Mouse (Mus musculus) forebrain, embryonic 14.5 days (tissue): ENCODE measurements around the gene Efr3b. TPM values are rescaled to one million over a fixed set of nuclear protein-coding genes. Genes with fewer than 3 reads are reported as not detected.

Experiments used
- ATAC-seq: fragments of 200-750 bp; cut with Nextera tagmentation; 2 replicates; pipeline ENCODE4 v1.8.0; 2017; ENCODE audit warnings: mild to moderate bottlenecking, moderate library complexity
- DNase-seq: peaks from one replicate; pipeline ENCODE4 v3.0.0-alpha.2; 2015; ENCODE audit warnings: low spot score
- H3K27ac ChIP-seq: fragments of 300-500 bp; sonication (generic); 2 replicates; pipeline ENCODE4 v1.5.1; 2014; ENCODE audit warnings: low read depth, mild to moderate bottlenecking, control low read depth, low read length, moderate library complexity
- H3K27me3 ChIP-seq: fragments of 300-500 bp; sonication (generic); replicated peaks from 2 replicates; pipeline ENCODE4 v1.6.1; 2014; ENCODE audit warnings: low read length, control low read depth, mixed read lengths; ENCODE audit not compliant: control insufficient read depth, insufficient read depth
- H3K36me3 ChIP-seq: fragments of 300-500 bp; sonication (generic); 2 replicates; pipeline ENCODE4 v1.6.1; 2014; ENCODE audit warnings: low read length, control low read depth; ENCODE audit not compliant: control insufficient read depth, insufficient read depth
- H3K4me1 ChIP-seq: fragments of 300-500 bp; sonication (generic); 2 replicates; pipeline ENCODE4 v1.6.1; 2014; ENCODE audit warnings: antibody characterized with exemption, low read length, control low read depth; ENCODE audit not compliant: control insufficient read depth, insufficient read depth
- H3K4me2 ChIP-seq: fragments of 300-500 bp; sonication (generic); 2 replicates; pipeline ENCODE4 v1.6.1; 2014; ENCODE audit warnings: mild to moderate bottlenecking, control low read depth, low read length
- H3K4me3 ChIP-seq: fragments of 300-500 bp; sonication (generic); 2 replicates; pipeline ENCODE4 v1.5.1; 2014; ENCODE audit warnings: low read depth, low read length, control low read depth
- H3K9ac ChIP-seq: fragments of 300-500 bp; sonication (generic); 2 replicates; pipeline ENCODE4 v1.6.1; 2014; ENCODE audit warnings: mild to moderate bottlenecking, low read length, control low read depth, moderate library complexity
- H3K9me3 ChIP-seq: fragments of 300-500 bp; sonication (generic); replicated peaks from 2 replicates; pipeline ENCODE4 v1.6.1; 2016; ENCODE audit warnings: low read length, control low read depth, mixed read lengths; ENCODE audit not compliant: control insufficient read depth
- WGBS: fragments of 180-500 bp; shearing (Covaris S2); extraction: QIAGEN DNeasy Blood & Tissue Kit; methylation state at CpG from one replicate; pipeline ENCODE4 v1.1.7; 2014; 5-methylcytosine and 5-hydroxymethylcytosine counted together
- polyA plus RNA-seq: library from polyadenylated mRNA; unstranded; fragments of >200 nt; fragmentation: Nextera tagmentation; extraction: Ambion mirVana; gene quantifications from 2 replicates; pipeline ENCODE4 v1.2.1, GENCODE M21; 2014

The Efr3b gene
- polyA plus RNA-seq, 1 experiment from 2014 or later: 16.9 TPM

DNA sequence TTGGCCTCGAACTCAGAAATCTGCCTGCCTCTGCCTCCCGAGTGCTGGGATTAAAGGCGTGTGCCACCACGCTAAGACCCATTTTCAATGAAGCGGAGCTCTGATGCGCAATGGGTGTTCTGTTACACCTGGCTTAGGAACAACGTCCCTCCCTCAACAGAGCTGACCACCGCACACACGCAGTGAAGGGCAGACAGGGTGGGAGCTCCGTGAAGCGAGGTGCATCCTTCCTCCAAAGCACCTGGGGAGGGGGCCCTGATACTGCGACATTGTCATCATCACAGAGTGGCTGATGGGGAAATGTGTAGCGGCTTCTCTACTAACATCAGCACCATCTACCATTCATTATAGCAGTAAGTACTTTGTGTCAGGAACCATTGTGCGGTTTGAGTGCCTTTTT is 15.2 kb downstream of the Efr3b start:
- 93% methylated on average over 14 of the region's 14 CpGs for WGBS
- Histone ChIP-seq H3K4me1 (no peaks in the 10 kb centered on the region), H3K27ac (no peak overlapping the region), H3K4me3 (no peak overlapping the region), H3K4me2 (no peak overlapping the region), H3K36me3 (no peaks in the 10 kb centered on the region), H3K9me3 (no peaks in the 10 kb centered on the region), H3K27me3 (no peaks in the 10 kb centered on the region), H3K9ac (no peak overlapping the region)
- no peak for DNase-seq
- ATAC-seq: no peak

GRCm38 (mm10) chr12:4022845-4023244 is 15.9 kb downstream of the Efr3b start:
- H3K27me3 ChIP-seq: no peaks in the 10 kb centered on the region
- ATAC-seq: peak; percentile 20; the same call in 1 of the 2 replicates
- H3K4me3 ChIP-seq: no peak overlapping the region
- no peak overlapping the region for H3K4me2 ChIP-seq
- H3K9me3 ChIP-seq: no peaks in the 10 kb centered on the region
- no peak overlapping the region for H3K9ac ChIP-seq
- DNase-seq: peak; percentile 42
- WGBS: 75% methylated on average over 7 of the region's 7 CpGs
- no peaks in the 10 kb centered on the region for H3K36me3 ChIP-seq
- H3K27ac ChIP-seq: no peak overlapping the region
- H3K4me1 ChIP-seq: no peaks in the 10 kb centered on the region

DNA sequence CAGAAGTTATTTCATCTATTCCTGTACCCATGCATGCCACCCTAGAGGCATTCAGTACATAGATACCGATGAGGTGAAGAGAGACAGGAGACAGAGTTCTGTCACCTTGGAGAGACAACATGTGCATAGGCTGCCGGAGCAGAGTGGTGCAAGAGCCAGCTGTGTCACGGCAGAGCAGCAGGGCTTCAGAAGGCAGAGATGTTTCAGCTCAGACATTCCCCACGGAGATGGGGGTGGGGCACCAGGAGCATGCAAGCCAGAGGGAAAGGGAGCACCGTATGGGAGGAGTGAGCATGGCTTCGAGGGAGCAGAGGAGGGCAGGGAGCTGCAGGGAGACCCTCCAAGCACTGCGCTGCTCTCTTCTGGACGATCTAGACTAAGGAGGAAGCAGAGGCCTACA is 18.2 kb downstream of the Efr3b start:
- WGBS: 57% methylated on average over 8 of the region's 8 CpGs
- Histone ChIP-seq H3K36me3 (no peaks in the 10 kb centered on the region), H3K9me3 (no peaks in the 10 kb centered on the region), H3K27ac (no peak overlapping the region), H3K27me3 (no peaks in the 10 kb centered on the region), H3K9ac (no peak overlapping the region), H3K4me3 (no peak overlapping the region), H3K4me1 (no peaks in the 10 kb centered on the region), H3K4me2 (no peak overlapping the region)
- ATAC-seq (no peak), DNase-seq (no peak)

- Histone ChIP-seq H3K4me2 (no peak overlapping the region), H3K9me3 (no peaks in the 10 kb centered on the region), H3K4me1 (no peaks in the 10 kb centered on the region), H3K9ac (no peak overlapping the region), H3K4me3 (no peak overlapping the region), H3K27me3 (no peaks in the 10 kb centered on the region), H3K36me3 (no peaks in the 10 kb centered on the region), H3K27ac (no peak overlapping the region)
- DNase-seq (no peak), ATAC-seq (0 out of 2 replicates have a peak, but pooled peaks have one; percentile 32)
- 62% methylated on average over 7 of the region's 7 CpGs for WGBS
Measured at GRCm38 (mm10) chr12:4016321-4016720, 22.4 kb downstream of the Efr3b start.

DNA sequence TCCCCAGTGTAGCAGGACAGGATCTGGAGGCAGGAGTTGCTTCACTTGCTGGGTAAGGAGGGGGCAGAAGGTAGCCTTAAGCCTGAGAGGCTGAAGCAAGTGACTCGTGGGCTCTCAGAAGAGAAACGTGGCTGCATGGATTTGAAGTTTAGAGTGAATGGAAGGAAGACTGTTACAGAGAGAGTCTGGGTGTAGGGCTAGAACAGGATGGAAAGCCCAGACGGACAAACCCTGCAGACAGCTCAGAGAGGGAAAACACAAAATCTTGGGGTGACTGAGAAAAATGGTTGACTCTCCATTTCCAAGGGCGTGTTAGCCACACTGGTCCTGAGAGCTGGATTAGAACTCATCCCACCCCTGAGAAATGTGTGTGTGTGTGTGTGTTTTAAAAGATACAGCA is 23.0 kb downstream of the Efr3b start:
- ATAC-seq: no peak
- Histone ChIP-seq H3K27ac (no peak overlapping the region), H3K4me1 (no peaks in the 10 kb centered on the region), H3K4me3 (no peak overlapping the region), H3K4me2 (no peak overlapping the region), H3K9me3 (no peaks in the 10 kb centered on the region), H3K9ac (no peak overlapping the region), H3K36me3 (no peaks in the 10 kb centered on the region), H3K27me3 (no peaks in the 10 kb centered on the region)
- WGBS: 81% methylated on average over 4 of the region's 4 CpGs
- no peak for DNase-seq

GRCm38 (mm10) chr12:4015255-4015654 is 23.5 kb downstream of the Efr3b start:
- no peaks in the 10 kb centered on the region for H3K9me3 ChIP-seq
- 79% methylated on average over 7 of the region's 7 CpGs for WGBS
- no peak overlapping the region for H3K4me3 ChIP-seq
- H3K27me3 ChIP-seq: no peaks in the 10 kb centered on the region
- no peak overlapping the region for H3K4me2 ChIP-seq
- ATAC-seq: no peak
- no peak overlapping the region for H3K27ac ChIP-seq
- no peaks in the 10 kb centered on the region for H3K36me3 ChIP-seq
- DNase-seq: no peak
- no peaks in the 10 kb centered on the region for H3K4me1 ChIP-seq
- H3K9ac ChIP-seq: no peak overlapping the region

- ATAC-seq (no peak), DNase-seq (no peak)
- WGBS: 89% methylated on average over 5 of the region's 5 CpGs
- no peak overlapping the region for H3K4me3 ChIP-seq
- no peak overlapping the region for H3K4me2 ChIP-seq
- H3K9ac ChIP-seq: no peak overlapping the region
- peaks cover 5% of the 10 kb centered on the region; the same call in 1 of the 2 replicates for H3K4me1 ChIP-seq
- H3K27me3 ChIP-seq: no peaks in the 10 kb centered on the region
- no peaks in the 10 kb centered on the region for H3K36me3 ChIP-seq
- no peaks in the 10 kb centered on the region for H3K9me3 ChIP-seq
- no peak overlapping the region for H3K27ac ChIP-seq
Measured at GRCm38 (mm10) chr12:4011715-4012114, 27.0 kb downstream of the Efr3b start.

- H3K36me3 ChIP-seq: no peaks in the 10 kb centered on the region
- no peak overlapping the region for H3K4me2 ChIP-seq
- no peaks in the 10 kb centered on the region for H3K27me3 ChIP-seq
- DNase-seq (no peak), ATAC-seq (no peak)
- H3K9ac ChIP-seq: no peak overlapping the region
- H3K4me1 ChIP-seq: peaks cover 5% of the 10 kb centered on the region; the same call in 1 of the 2 replicates
- WGBS: 75% methylated on average over 4 of the region's 4 CpGs
- H3K4me3 ChIP-seq: no peak overlapping the region
- H3K27ac ChIP-seq: no peak overlapping the region
- no peaks in the 10 kb centered on the region for H3K9me3 ChIP-seq
Measured at GRCm38 (mm10) chr12:4011301-4011700, 27.4 kb downstream of the Efr3b start.

GRCm38 (mm10) chr12:4008731-4009130 is 30.0 kb downstream of the Efr3b start:
- no peak overlapping the region for H3K4me3 ChIP-seq
- no peaks in the 10 kb centered on the region for H3K27me3 ChIP-seq
- no peaks in the 10 kb centered on the region for H3K9me3 ChIP-seq
- no peak overlapping the region for H3K9ac ChIP-seq
- DNase-seq (peak; percentile 3), ATAC-seq (no peak)
- WGBS: 41% methylated on average over 12 of the region's 12 CpGs
- H3K36me3 ChIP-seq: no peaks in the 10 kb centered on the region
- peaks cover 5% of the 10 kb centered on the region; the same call in 1 of the 2 replicates for H3K4me1 ChIP-seq
- H3K27ac ChIP-seq: no peak overlapping the region; the same call in 1 of the 2 replicates
- no peak overlapping the region for H3K4me2 ChIP-seq
